Mouse (Mus musculus): ENCODE measurements around the gene Hist1h4h. TPM values are rescaled to one million over a fixed set of nuclear protein-coding genes. Genes with fewer than 3 reads are reported as not detected.

Gene Hist1h4h
- polyA plus RNA-seq, 1 experiment from 2014 or later = 2.6 TPM

GRCm38 (mm10) chr13:23517603-23518294, 13.1 kb upstream of the Hist1h4h start:
- H3K9ac ChIP-seq (ENCODE audit: low read depth, low read length) = peak overlapping the region; percentile 47
- peaks cover 2% of the 10 kb centered on the region; the same call in 1 of the 2 replicates for H3K4me1 ChIP-seq (ENCODE audit: control insufficient read depth, insufficient read depth, low read depth, low read length)
- peak overlapping the region; percentile 45 for H3K4me3 ChIP-seq (ENCODE audit: low read length)
- H3K27me3 ChIP-seq (replicated peaks; ENCODE audit: control insufficient read depth, insufficient read depth, low read length) = no peaks in the 10 kb centered on the region
- peak overlapping the region; percentile 64; the same call in 1 of the 2 replicates for H3K27ac ChIP-seq (ENCODE audit: low read depth, low read length)
- peak overlapping the region; percentile 78 for H3K4me2 ChIP-seq (ENCODE audit: low read length)
- no peaks in the 10 kb centered on the region for H3K36me3 ChIP-seq (ENCODE audit: control insufficient read depth, insufficient read depth, low read length)
- peak; percentile 88 for ATAC-seq
- WGBS = under 1% methylated on average over 27 of the region's 27 CpGs
- H3K9me3 ChIP-seq (ENCODE audit: control insufficient read depth, low read length) = no peaks in the 10 kb centered on the region

- 0% methylated on average over 6 of the region's 6 CpGs for WGBS
- no peak for ATAC-seq
- H3K9me3 ChIP-seq (ENCODE audit: control insufficient read depth, low read length) = no peaks in the 10 kb centered on the region
- H3K4me3 ChIP-seq (ENCODE audit: low read length) = peak overlapping the region; percentile 45
- peak overlapping the region; percentile 27; the same call in 1 of the 2 replicates for H3K9ac ChIP-seq (ENCODE audit: low read depth, low read length)
- H3K4me2 ChIP-seq (ENCODE audit: low read length) = peak overlapping the region; percentile 78
- H3K36me3 ChIP-seq (ENCODE audit: control insufficient read depth, insufficient read depth, low read length) = no peaks in the 10 kb centered on the region
- H3K27ac ChIP-seq (ENCODE audit: low read depth, low read length) = no peak overlapping the region
- peaks cover 2% of the 10 kb centered on the region; the same call in 1 of the 2 replicates for H3K4me1 ChIP-seq (ENCODE audit: control insufficient read depth, insufficient read depth, low read depth, low read length)
- H3K27me3 ChIP-seq (replicated peaks; ENCODE audit: control insufficient read depth, insufficient read depth, low read length) = no peaks in the 10 kb centered on the region
Measured at GRCm38 (mm10) chr13:23518295-23518603, 12.6 kb upstream of the Hist1h4h start.

DNA sequence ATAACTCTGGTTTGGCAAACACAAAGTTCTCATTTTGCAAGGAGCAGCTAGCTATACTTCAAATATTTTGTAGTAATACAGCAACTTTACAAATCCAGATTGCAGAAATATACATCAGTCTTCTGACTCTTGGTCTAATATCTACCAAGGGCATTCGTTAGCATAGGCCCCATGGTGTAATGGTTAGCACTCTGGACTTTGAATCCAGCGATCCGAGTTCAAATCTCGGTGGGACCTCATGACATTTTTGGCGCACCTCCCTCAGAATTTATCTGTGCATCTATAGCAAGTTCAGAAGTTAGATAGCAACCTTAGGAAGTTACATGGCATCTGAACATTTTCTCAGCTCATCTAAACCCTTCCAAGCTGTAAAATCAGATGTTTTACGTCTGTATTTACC, 12.0 kb upstream of the Hist1h4h start:
- Histone ChIP-seq H3K4me3 (ENCODE audit: low read length) (peak overlapping the region; percentile 45), H3K27me3 (replicated peaks; ENCODE audit: control insufficient read depth, insufficient read depth, low read length) (no peaks in the 10 kb centered on the region), H3K9ac (ENCODE audit: low read depth, low read length) (no peak overlapping the region), H3K36me3 (ENCODE audit: control insufficient read depth, insufficient read depth, low read length) (no peaks in the 10 kb centered on the region), H3K4me2 (ENCODE audit: low read length) (peak overlapping the region; percentile 78), H3K9me3 (ENCODE audit: control insufficient read depth, low read length) (no peaks in the 10 kb centered on the region), H3K4me1 (ENCODE audit: control insufficient read depth, insufficient read depth, low read depth, low read length) (peaks cover 2% of the 10 kb centered on the region; the same call in 1 of the 2 replicates), H3K27ac (ENCODE audit: low read depth, low read length) (no peak overlapping the region)
- ATAC-seq = 0 out of 2 replicates have a peak, but pooled peaks have one; percentile 31
- WGBS = 0% methylated on average over 6 of the region's 6 CpGs

DNA sequence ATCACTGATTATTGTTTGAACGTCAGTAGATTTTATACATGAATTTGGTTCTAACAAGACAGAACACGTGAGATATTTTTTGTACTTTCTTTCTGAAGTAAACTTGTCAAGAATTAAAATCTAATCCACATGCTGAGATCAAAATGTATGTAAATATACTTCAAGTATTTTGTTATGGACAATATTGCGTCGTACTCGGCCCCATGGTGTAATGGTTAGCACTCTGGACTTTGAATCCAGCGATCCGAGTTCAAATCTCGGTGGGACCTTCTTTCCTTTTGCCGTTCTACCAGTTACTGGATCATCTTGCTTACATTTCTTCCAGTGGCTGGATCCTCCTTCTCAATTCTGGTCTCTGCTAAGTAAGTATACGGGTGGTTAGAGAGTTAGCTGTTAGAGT, 11.4 kb upstream of the Hist1h4h start:
- WGBS = under 1% methylated on average over 10 of the region's 10 CpGs
- Histone ChIP-seq H3K4me1 (ENCODE audit: control insufficient read depth, insufficient read depth, low read depth, low read length) (peaks cover 2% of the 10 kb centered on the region; the same call in 1 of the 2 replicates), H3K9me3 (ENCODE audit: control insufficient read depth, low read length) (no peaks in the 10 kb centered on the region)

DNA sequence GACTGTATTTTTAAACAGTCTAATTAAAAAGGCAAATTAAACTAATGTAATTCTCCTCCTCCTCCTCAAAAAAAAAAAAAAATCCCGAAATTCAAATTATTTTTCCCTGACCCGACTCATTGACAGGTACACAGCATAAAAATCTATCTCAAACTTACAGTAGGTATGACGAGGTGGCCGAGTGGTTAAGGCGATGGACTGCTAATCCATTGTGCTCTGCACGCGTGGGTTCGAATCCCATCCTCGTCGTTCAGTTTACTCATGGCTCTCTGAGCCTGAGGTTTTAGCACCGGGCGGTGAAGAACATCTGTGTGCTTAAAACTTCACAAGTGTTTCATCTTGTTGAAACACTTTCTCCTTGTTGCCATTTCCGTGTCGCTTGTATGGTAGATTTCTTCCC, 9.1 kb upstream of the Hist1h4h start:
- Histone ChIP-seq H3K9me3 (ENCODE audit: control insufficient read depth, low read length) (no peaks in the 10 kb centered on the region), H3K4me1 (ENCODE audit: control insufficient read depth, insufficient read depth, low read depth, low read length) (peaks cover 2% of the 10 kb centered on the region; the same call in 1 of the 2 replicates), H3K27me3 (replicated peaks; ENCODE audit: control insufficient read depth, insufficient read depth, low read length) (no peaks in the 10 kb centered on the region), H3K9ac (ENCODE audit: low read depth, low read length) (no peak overlapping the region), H3K4me2 (ENCODE audit: low read length) (peak overlapping the region; percentile 47), H3K27ac (ENCODE audit: low read depth, low read length) (no peak overlapping the region), H3K4me3 (ENCODE audit: low read length) (0 out of 2 replicates have a peak overlapping the region, but pooled peaks have one; percentile 14), H3K36me3 (ENCODE audit: control insufficient read depth, insufficient read depth, low read length) (no peaks in the 10 kb centered on the region)
- under 1% methylated on average over 14 of the region's 14 CpGs for WGBS
- 0 out of 2 replicates have a peak, but pooled peaks have one; percentile 44 for ATAC-seq

More for the DNA sequence above, 11.4 kb upstream of the Hist1h4h start:
- ATAC-seq = peak; percentile 41
- peak overlapping the region; percentile 45 for H3K4me3 ChIP-seq (ENCODE audit: low read length)
- no peaks in the 10 kb centered on the region for H3K36me3 ChIP-seq (ENCODE audit: control insufficient read depth, insufficient read depth, low read length)
- peak overlapping the region; percentile 78 for H3K4me2 ChIP-seq (ENCODE audit: low read length)
- H3K27me3 ChIP-seq (replicated peaks; ENCODE audit: control insufficient read depth, insufficient read depth, low read length) = no peaks in the 10 kb centered on the region
- no peak overlapping the region for H3K9ac ChIP-seq (ENCODE audit: low read depth, low read length)
- no peak overlapping the region for H3K27ac ChIP-seq (ENCODE audit: low read depth, low read length)

DNA sequence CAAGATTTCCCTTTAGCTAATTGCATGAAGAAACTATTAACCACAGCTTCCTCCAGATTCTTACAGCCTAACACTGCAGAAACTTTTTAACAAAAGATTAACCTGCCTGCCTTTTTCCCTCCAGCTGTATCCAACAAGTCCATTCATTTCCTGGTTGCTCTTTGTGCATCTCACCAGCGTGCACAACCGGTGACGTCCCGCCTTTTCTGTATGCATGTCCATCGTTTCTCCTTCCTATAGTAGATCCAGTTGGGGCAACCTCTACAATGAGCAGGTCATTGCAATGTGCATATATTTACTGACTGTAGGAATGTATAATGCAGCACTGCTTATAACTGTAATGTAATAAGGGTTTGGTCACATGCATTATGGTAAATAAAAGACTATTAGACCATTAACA, 6.9 kb upstream of the Hist1h4h start:
- no peaks in the 10 kb centered on the region for H3K27me3 ChIP-seq (replicated peaks; ENCODE audit: control insufficient read depth, insufficient read depth, low read length)
- peaks cover 5% of the 10 kb centered on the region; the same call in 1 of the 2 replicates for H3K4me1 ChIP-seq (ENCODE audit: control insufficient read depth, insufficient read depth, low read depth, low read length)
- WGBS = 42% methylated on average over 5 of the region's 5 CpGs
- H3K4me3 ChIP-seq (ENCODE audit: low read length) = no peak overlapping the region
- no peaks in the 10 kb centered on the region for H3K36me3 ChIP-seq (ENCODE audit: control insufficient read depth, insufficient read depth, low read length)
- ATAC-seq = no peak
- no peak overlapping the region for H3K4me2 ChIP-seq (ENCODE audit: low read length)
- no peak overlapping the region for H3K9ac ChIP-seq (ENCODE audit: low read depth, low read length)
- H3K9me3 ChIP-seq (ENCODE audit: control insufficient read depth, low read length) = no peaks in the 10 kb centered on the region
- H3K27ac ChIP-seq (ENCODE audit: low read depth, low read length) = no peak overlapping the region

- Histone ChIP-seq H3K4me3 (ENCODE audit: low read length) (0 out of 2 replicates have a peak overlapping the region, but pooled peaks have one; percentile 6), H3K36me3 (ENCODE audit: control insufficient read depth, insufficient read depth, low read length) (no peaks in the 10 kb centered on the region), H3K9me3 (ENCODE audit: control insufficient read depth, low read length) (no peaks in the 10 kb centered on the region), H3K4me2 (ENCODE audit: low read length) (peak overlapping the region; percentile 26), H3K27me3 (replicated peaks; ENCODE audit: control insufficient read depth, insufficient read depth, low read length) (no peaks in the 10 kb centered on the region), H3K4me1 (ENCODE audit: control insufficient read depth, insufficient read depth, low read depth, low read length) (peaks cover 5% of the 10 kb centered on the region; the same call in 1 of the 2 replicates), H3K27ac (ENCODE audit: low read depth, low read length) (no peak overlapping the region), H3K9ac (ENCODE audit: low read depth, low read length) (no peak overlapping the region; the same call in 1 of the 2 replicates)
- ATAC-seq = peak; percentile 51
- 13% methylated on average over 5 of the region's 5 CpGs for WGBS
Measured at GRCm38 (mm10) chr13:23524654-23525053, 6.2 kb upstream of the Hist1h4h start.

DNA sequence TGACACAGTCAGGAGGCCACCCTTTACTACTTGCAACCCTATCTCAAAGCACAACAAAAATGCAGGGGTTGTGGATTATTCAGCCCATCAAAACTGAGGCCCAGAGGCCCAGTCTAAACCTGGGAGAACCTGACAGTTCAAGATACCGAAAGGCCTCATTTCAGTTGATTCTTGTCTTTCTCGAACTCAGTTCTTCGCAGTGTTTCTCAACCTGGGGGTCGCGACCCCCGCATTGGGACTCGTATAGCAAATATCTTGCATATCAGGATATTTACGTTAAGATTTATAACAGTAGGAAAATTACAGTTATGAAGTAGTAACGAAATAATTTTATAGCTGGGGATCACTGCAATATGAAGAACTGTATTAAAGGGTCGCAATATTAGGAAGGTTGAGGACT, 4.9 kb upstream of the Hist1h4h start:
- H3K4me2 ChIP-seq (ENCODE audit: low read length) = peak overlapping the region; percentile 54
- no peaks in the 10 kb centered on the region for H3K9me3 ChIP-seq (ENCODE audit: control insufficient read depth, low read length)
- ATAC-seq = no peak
- peaks cover 5% of the 10 kb centered on the region; the same call in 1 of the 2 replicates for H3K4me1 ChIP-seq (ENCODE audit: control insufficient read depth, insufficient read depth, low read depth, low read length)
- no peak overlapping the region for H3K27ac ChIP-seq (ENCODE audit: low read depth, low read length)
- H3K4me3 ChIP-seq (ENCODE audit: low read length) = peak overlapping the region; percentile 45
- no peaks in the 10 kb centered on the region for H3K27me3 ChIP-seq (replicated peaks; ENCODE audit: control insufficient read depth, insufficient read depth, low read length)
- H3K36me3 ChIP-seq (ENCODE audit: control insufficient read depth, insufficient read depth, low read length) = no peaks in the 10 kb centered on the region
- H3K9ac ChIP-seq (ENCODE audit: low read depth, low read length) = no peak overlapping the region
- WGBS = 2% methylated on average over 10 of the region's 10 CpGs

- peak; percentile 67 for ATAC-seq
- Histone ChIP-seq H3K9me3 (ENCODE audit: control insufficient read depth, low read length) (no peaks in the 10 kb centered on the region), H3K27ac (ENCODE audit: low read depth, low read length) (peak overlapping the region; percentile 55), H3K4me3 (ENCODE audit: low read length) (peak overlapping the region; percentile 45), H3K4me1 (ENCODE audit: control insufficient read depth, insufficient read depth, low read depth, low read length) (peaks cover 5% of the 10 kb centered on the region; the same call in 1 of the 2 replicates), H3K36me3 (ENCODE audit: control insufficient read depth, insufficient read depth, low read length) (no peaks in the 10 kb centered on the region), H3K4me2 (ENCODE audit: low read length) (peak overlapping the region; percentile 54), H3K27me3 (replicated peaks; ENCODE audit: control insufficient read depth, insufficient read depth, low read length) (no peaks in the 10 kb centered on the region), H3K9ac (ENCODE audit: low read depth, low read length) (peak overlapping the region; percentile 56)
- WGBS = 0% methylated on average over 17 of the region's 17 CpGs
Measured at GRCm38 (mm10) chr13:23526312-23526711, 4.5 kb upstream of the Hist1h4h start.
